Mouse (Mus musculus) myocyte (in vitro differentiated cells): ENCODE data around the gene Ttc28.

ENCODE experiments used
- CEBPB ChIP-seq: IDR thresholded peaks from 2 replicates; pipeline ENCODE4 v1.6.1; 2011; ENCODE audit warnings: mild to moderate bottlenecking, moderate library complexity; ENCODE audit not compliant: poor library complexity, insufficient read depth, severe bottlenecking
- E2F4 ChIP-seq: IDR thresholded peaks from one replicate; pipeline ENCODE4 v1.6.1; 2011; ENCODE audit warnings: mild to moderate bottlenecking, control low read depth, moderate library complexity; ENCODE audit not compliant: insufficient read depth
- MYOD1 ChIP-seq, 3 experiments: IDR thresholded peaks; one replicate each; pipeline ENCODE4 v1.6.1; 2011; ENCODE audit warnings: control low read depth in 2 of 3, low read depth in 2 of 3, mild to moderate bottlenecking in 2 of 3, moderate library complexity in 1 of 3; ENCODE audit not compliant: insufficient read length in 2 of 3, control insufficient read depth in 1 of 3
- MYOG ChIP-seq, 3 experiments: IDR thresholded peaks; one replicate each; pipeline ENCODE4 v1.6.1; 2011; ENCODE audit warnings: control low read depth in 2 of 3, low read depth in 2 of 3, mild to moderate bottlenecking in 2 of 3; ENCODE audit not compliant: insufficient read length in 2 of 3, control insufficient read depth in 1 of 3, insufficient read depth in 1 of 3
- POLR2A ChIP-seq: IDR thresholded peaks from one replicate; pipeline ENCODE4 v1.6.1; 2011; ENCODE audit warnings: low read depth, mild to moderate bottlenecking, control low read depth, moderate library complexity; ENCODE audit not compliant: insufficient read length
- POLR2AphosphoS2 ChIP-seq: IDR thresholded peaks from one replicate; pipeline ENCODE4 v1.6.1; 2011; ENCODE audit warnings: low read depth, control low read depth; ENCODE audit not compliant: insufficient read length
- USF1 ChIP-seq: IDR thresholded peaks from one replicate; pipeline ENCODE4 v1.6.1; 2011; ENCODE audit warnings: low read depth, mild to moderate bottlenecking, control low read depth, moderate library complexity

- TF ChIP-seq POLR2A = no peak
- TF ChIP-seq USF1 = no peak
- no peak for TF ChIP-seq MYOD1 (IDR thresholded peaks at IDR 0.05; ENCODE audit: control insufficient read depth in 1 of 3, insufficient read length in 2 of 3, low read depth in 2 of 3)
- TF ChIP-seq E2F4 = no peak
- no peak for TF ChIP-seq POLR2AphosphoS2
- no peak for TF ChIP-seq CEBPB
- TF ChIP-seq MYOG (IDR thresholded peaks at IDR 0.05; ENCODE audit: control insufficient read depth in 1 of 3, insufficient read depth in 1 of 3, insufficient read length in 2 of 3, low read depth in 2 of 3) = no peak
These were observed 43.6 kb upstream of the Ttc28 start for GRCm38 (mm10) chr5:110835959-110836358.
